Mouse (Mus musculus): ENCODE results near the gene Gtpbp10.
A peak's percentile ranks its signal among the peaks of the same experiment; 100 is the strongest.

Gtpbp10 gene

GRCm38 (mm10) chr5:5495042-5495441, 64.3 kb downstream of the Gtpbp10 start:
- DNase-seq: no peak

- DNase-seq: peak; percentile 22
These were observed 64.9 kb downstream of the Gtpbp10 start for GRCm38 (mm10) chr5:5494269-5495005.

GRCm38 (mm10) chr5:5492163-5492562, 67.2 kb downstream of the Gtpbp10 start:
- DNase-seq: no peak
